Mouse (Mus musculus) retina, postnatal 7 days (tissue): ENCODE results near the gene Galnt7.
A peak's percentile ranks its signal among the peaks of the same experiment; 100 is the strongest.
"Not testable (repeated sequence)": the region's sequence is repeated elsewhere in the genome, so short reads cannot be mapped to it uniquely, and the experiment has no call there.

ENCODE experiments used
- DNase-seq: peaks from one replicate; pipeline ENCODE4 v3.0.0-alpha.2; 2012; ENCODE audit warnings: low read depth, low spot score

Gene Galnt7

GRCm38 (mm10) chr8:57540110-57540838 is 112.6 kb downstream of the Galnt7 start:
- DNase-seq: peak; percentile 45

GRCm38 (mm10) chr8:57538601-57539000 is 114.2 kb downstream of the Galnt7 start:
- no peak for DNase-seq

- no peak for DNase-seq
Observed at GRCm38 (mm10) chr8:57536167-57536566, 116.7 kb downstream of the Galnt7 start.

- DNase-seq: no peak
Observed at GRCm38 (mm10) chr8:57534495-57534894, 118.3 kb downstream of the Galnt7 start.

- DNase-seq: no peak
Observed at GRCm38 (mm10) chr8:57533106-57533505, 119.7 kb downstream of the Galnt7 start.

GRCm38 (mm10) chr8:57532223-57532622 is 120.6 kb downstream of the Galnt7 start:
- DNase-seq: no peak

- peak; percentile 65 for DNase-seq
Observed at GRCm38 (mm10) chr8:57530666-57531349, 122.0 kb downstream of the Galnt7 start.

- no peak for DNase-seq
Observed at GRCm38 (mm10) chr8:57530238-57530637, 122.6 kb downstream of the Galnt7 start.

- DNase-seq: no peak
Observed at GRCm38 (mm10) chr8:57528036-57528435, 124.8 kb downstream of the Galnt7 start.

GRCm38 (mm10) chr8:57520186-57520786 is 132.5 kb downstream of the Galnt7 start:
- DNase-seq: no peak

- DNase-seq: no peak
Observed at GRCm38 (mm10) chr8:57517723-57518122, 135.1 kb downstream of the Galnt7 start.

- DNase-seq: not testable (repeated sequence)
Observed at GRCm38 (mm10) chr8:57516685-57517084, 136.1 kb downstream of the Galnt7 start.

- DNase-seq: not testable (repeated sequence)
Observed at GRCm38 (mm10) chr8:57513178-57513661, 139.6 kb downstream of the Galnt7 start.

GRCm38 (mm10) chr8:57512141-57513056 is 140.4 kb downstream of the Galnt7 start:
- DNase-seq: no peak

- DNase-seq: peak; percentile 99
Observed at GRCm38 (mm10) chr8:57511316-57512118, 141.3 kb downstream of the Galnt7 start, which contains the start of gene Hmgb2. Hmgb2 (plus strand) TSS chr8:57511907.

GRCm38 (mm10) chr8:57510791-57511315 is 142.0 kb downstream of the Galnt7 start:
- DNase-seq: no peak

- DNase-seq: no peak
Observed at GRCm38 (mm10) chr8:57508657-57509056, 144.2 kb downstream of the Galnt7 start.

GRCm38 (mm10) chr8:57507556-57508063 is 145.2 kb downstream of the Galnt7 start:
- DNase-seq: no peak

GRCm38 (mm10) chr8:57505500-57505899 is 147.3 kb downstream of the Galnt7 start:
- not testable (repeated sequence) for DNase-seq

- DNase-seq: peak; percentile 48
Observed at GRCm38 (mm10) chr8:57503641-57504040, 149.2 kb downstream of the Galnt7 start.
